Mouse (Mus musculus) E14TG2a.4 (cell line): Measurements from ENCODE around the gene En1.

ENCODE experiments used
- H3K27me3 ChIP-seq: 2 replicates; pipeline ENCODE4 v1.6.1; 2014; ENCODE audit warnings: low read length, control low read depth; ENCODE audit not compliant: insufficient read depth
- H3K36me3 ChIP-seq: 2 replicates; pipeline ENCODE4 v1.6.1; 2014; ENCODE audit warnings: low read length, control low read depth; ENCODE audit not compliant: insufficient read depth
- H3K4me1 ChIP-seq: replicated peaks from 2 replicates; pipeline ENCODE4 v1.6.1; 2014; ENCODE audit warnings: low read depth, low read length, control low read depth
- H3K4me3 ChIP-seq: replicated peaks from 2 replicates; pipeline ENCODE4 v1.5.1; 2014; ENCODE audit warnings: mild to moderate bottlenecking, low read length
- H3K9me3 ChIP-seq: 2 replicates; pipeline ENCODE4 v1.6.1; 2014; ENCODE audit warnings: low read length, control low read depth
- CTCF ChIP-seq: conservative IDR thresholded peaks from 2 replicates; pipeline ENCODE4 v1.5.1; 2014; ENCODE audit warnings: low read length
- NANOG ChIP-seq: IDR thresholded peaks from 2 replicates; pipeline ENCODE4 v1.6.1; 2014; ENCODE audit warnings: borderline replicate concordance, low read length, mixed read lengths
- POU5F1 ChIP-seq: IDR thresholded peaks from 2 replicates; pipeline ENCODE4 v1.6.1; 2014; ENCODE audit warnings: low read length, borderline replicate concordance

En1 gene

GRCm38 (mm10) chr1:120598196-120598940 is 3.9 kb upstream of the En1 start:
- H3K9me3 ChIP-seq: peaks cover 11% of the 10 kb centered on the region
- TF ChIP-seq POU5F1: no peak
- TF ChIP-seq NANOG: no peak
- TF ChIP-seq CTCF: no peak
- peaks cover 94% of the 10 kb centered on the region for H3K27me3 ChIP-seq
- H3K4me3 ChIP-seq: no peak overlapping the region
- H3K4me1 ChIP-seq: peaks cover 53% of the 10 kb centered on the region
- H3K36me3 ChIP-seq: no peaks in the 10 kb centered on the region

DNA sequence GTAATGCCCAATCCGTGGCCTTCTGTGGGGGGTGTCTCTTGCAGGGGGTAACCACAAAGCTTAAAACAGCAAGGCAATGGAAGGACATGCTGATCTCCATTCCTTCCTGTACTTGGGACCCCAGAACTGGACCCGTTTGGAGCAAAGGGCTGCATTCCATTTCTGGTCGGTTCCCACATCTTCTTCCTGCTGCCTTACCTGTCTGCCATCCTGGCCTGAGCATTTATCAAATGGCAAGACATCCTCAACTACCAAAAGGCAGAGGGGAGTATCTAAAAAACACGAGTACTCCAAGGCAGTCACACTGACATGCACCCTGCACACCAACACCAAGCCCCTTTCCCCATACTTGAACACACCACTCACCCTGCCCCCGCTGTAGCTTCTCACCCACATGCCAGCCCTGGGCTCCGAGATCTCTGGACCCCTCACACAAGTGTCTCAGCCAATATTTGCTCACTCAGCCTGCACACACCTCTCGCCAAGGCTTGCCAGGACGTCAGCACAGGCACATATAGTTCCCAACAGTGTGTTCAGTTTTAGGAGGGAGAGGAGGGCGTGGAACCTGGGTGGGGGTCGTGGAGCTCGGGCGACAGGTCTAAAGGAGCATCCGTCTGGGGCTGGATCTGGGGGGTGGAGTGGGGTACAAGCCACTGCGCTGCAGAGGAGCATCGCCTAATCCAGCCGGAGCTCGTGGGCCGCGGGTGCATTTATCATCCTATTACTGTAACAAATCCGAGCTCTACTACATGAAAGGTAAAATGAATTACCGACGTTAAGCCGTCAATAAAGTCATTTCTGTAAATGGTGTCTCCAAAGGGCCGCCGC is 2.7 kb upstream of the En1 start:
- TF ChIP-seq POU5F1: no peak
- peaks cover 11% of the 10 kb centered on the region for H3K9me3 ChIP-seq
- H3K36me3 ChIP-seq: no peaks in the 10 kb centered on the region
- 0 out of 2 replicates have a peak overlapping the region, but pooled peaks have one; percentile 3 for H3K4me3 ChIP-seq
- peaks cover 58% of the 10 kb centered on the region for H3K4me1 ChIP-seq
- H3K27me3 ChIP-seq: peaks cover 95% of the 10 kb centered on the region

DNA sequence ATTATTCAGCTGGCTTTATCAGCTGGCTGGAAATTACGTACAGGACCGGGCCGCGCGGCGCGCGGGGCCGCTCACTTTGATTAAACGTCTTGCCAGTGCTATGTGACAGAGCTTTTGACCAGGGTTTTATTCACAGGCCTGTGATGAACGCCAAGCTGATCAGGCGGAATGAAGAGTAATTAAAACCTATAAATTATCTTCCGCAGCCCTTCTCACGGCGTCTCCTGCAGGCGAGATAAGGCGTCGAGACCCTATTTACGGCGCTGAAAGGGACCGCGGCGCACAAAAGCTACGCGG is 2.1 kb upstream of the En1 start:
- peaks cover 60% of the 10 kb centered on the region for H3K4me1 ChIP-seq
- H3K4me3 ChIP-seq: 0 out of 2 replicates have a peak overlapping the region, but pooled peaks have one; percentile 3
- TF ChIP-seq POU5F1 (no peak), NANOG (no peak), CTCF (no peak)
- H3K27me3 ChIP-seq: peaks cover 95% of the 10 kb centered on the region
- H3K9me3 ChIP-seq: peaks cover 11% of the 10 kb centered on the region
- no peaks in the 10 kb centered on the region for H3K36me3 ChIP-seq

DNA sequence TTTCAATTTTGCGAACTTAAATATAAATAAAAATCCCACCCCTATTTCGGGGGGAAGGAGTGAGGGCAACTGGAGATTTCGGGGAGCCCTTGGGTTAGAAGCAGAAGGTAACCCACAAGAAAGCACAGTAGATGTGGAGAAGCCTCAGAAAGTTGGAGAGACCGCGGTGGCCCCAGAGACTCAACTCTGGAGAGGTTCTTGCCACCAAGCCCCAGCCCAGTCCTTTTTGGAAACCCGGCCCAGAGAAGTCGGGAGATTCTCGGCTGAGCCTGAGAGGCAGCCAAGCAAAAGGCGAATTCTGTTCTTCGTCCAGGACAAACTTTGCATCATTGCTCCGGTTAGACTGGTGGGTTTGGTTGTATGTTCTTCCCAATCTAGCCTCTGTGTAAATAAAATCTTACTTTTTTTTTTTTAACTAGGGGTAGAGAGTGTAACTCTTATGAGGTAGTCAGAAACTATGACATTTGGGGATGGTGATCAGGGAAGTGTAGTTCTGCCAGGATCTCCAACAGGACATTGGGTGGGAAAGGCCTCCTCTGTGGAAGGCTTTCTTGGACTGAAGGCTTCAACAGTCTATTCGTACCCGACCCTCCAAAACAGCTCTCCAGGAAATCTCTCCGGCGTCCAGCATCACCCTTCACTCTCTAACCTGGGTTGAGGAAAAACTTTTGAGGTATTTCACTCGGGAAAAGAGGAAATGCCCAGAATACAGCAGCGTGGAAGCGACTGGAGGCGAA is 1.5 kb upstream of the En1 start:
- Histone ChIP-seq H3K36me3 (no peaks in the 10 kb centered on the region), H3K4me3 (no peak overlapping the region), H3K27me3 (peaks cover 95% of the 10 kb centered on the region), H3K9me3 (peaks cover 11% of the 10 kb centered on the region), H3K4me1 (peaks cover 65% of the 10 kb centered on the region)
- TF ChIP-seq NANOG (no peak), POU5F1 (no peak), CTCF (no peak)

- Histone ChIP-seq H3K4me1 (peaks cover 64% of the 10 kb centered on the region), H3K4me3 (no peak overlapping the region), H3K27me3 (peaks cover 95% of the 10 kb centered on the region), H3K9me3 (peaks cover 11% of the 10 kb centered on the region), H3K36me3 (no peaks in the 10 kb centered on the region)
- TF ChIP-seq NANOG (no peak), CTCF (no peak), POU5F1 (no peak)
Observed at GRCm38 (mm10) chr1:120601253-120601836, 873 bp upstream of the En1 start.

DNA sequence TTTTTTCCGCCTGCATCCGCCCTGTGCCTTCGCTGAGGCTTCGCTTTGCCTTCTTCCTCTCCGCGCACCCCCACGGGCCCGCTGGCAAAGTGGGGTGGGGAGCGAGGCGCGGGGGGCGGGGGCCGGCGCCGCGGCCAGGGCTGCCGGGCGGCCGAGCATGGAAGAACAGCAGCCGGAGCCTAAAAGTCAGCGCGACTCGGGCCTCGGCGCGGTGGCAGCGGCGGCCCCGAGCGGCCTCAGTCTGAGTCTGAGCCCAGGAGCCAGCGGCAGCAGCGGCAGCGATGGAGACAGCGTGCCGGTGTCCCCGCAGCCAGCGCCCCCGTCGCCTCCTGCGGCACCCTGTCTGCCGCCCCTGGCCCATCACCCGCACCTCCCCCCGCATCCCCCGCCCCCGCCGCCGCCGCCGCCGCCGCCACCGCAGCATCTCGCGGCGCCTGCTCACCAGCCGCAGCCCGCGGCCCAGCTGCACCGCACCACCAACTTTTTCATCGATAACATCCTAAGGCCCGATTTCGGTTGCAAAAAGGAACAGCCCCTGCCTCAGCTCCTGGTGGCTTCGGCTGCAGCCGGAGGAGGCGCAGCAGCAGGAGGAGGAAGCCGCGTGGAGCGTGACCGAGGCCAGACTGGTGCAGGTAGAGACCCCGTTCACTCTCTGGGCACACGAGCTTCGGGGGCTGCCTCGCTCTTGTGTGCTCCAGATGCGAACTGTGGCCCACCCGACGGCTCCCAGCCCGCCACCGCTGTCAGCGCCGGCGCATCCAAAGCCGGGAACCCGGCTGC is 848 bp downstream of the En1 start:
- H3K36me3 ChIP-seq: no peaks in the 10 kb centered on the region
- TF ChIP-seq CTCF (no peak), POU5F1 (no peak), NANOG (no peak)
- peaks cover 61% of the 10 kb centered on the region for H3K4me1 ChIP-seq
- peaks cover 94% of the 10 kb centered on the region for H3K27me3 ChIP-seq
- peaks cover 11% of the 10 kb centered on the region for H3K9me3 ChIP-seq
- H3K4me3 ChIP-seq: peak overlapping the region; percentile 61

DNA sequence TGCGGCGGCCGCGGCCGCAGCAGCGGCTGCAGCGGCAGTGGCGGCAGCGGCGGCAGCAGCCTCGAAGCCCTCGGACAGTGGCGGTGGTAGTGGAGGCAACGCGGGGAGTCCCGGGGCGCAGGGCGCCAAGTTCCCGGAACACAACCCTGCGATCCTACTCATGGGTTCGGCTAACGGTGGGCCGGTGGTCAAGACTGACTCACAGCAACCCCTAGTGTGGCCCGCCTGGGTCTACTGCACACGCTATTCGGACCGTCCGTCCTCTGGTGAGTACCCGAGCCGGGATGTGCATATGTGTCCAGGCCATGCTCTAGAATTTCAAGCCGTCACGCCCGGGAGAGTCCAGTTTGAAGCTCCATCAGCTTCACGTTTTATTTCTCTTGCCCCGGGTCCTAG is 1.4 kb downstream of the En1 start:
- Histone ChIP-seq H3K4me1 (peaks cover 57% of the 10 kb centered on the region), H3K27me3 (peaks cover 94% of the 10 kb centered on the region), H3K4me3 (peak overlapping the region; percentile 61), H3K36me3 (no peaks in the 10 kb centered on the region), H3K9me3 (peaks cover 11% of the 10 kb centered on the region)
- TF ChIP-seq NANOG: no peak
- no peak for TF ChIP-seq POU5F1
- no peak for TF ChIP-seq CTCF
